Mouse (Mus musculus) E14TG2a.4 (cell line): Measurements from ENCODE around the gene Setd5.

Experiments
- CTCF ChIP-seq: conservative IDR thresholded peaks from 2 replicates; pipeline ENCODE4 v1.5.1; 2014; ENCODE audit warnings: low read length
- POU5F1 ChIP-seq: IDR thresholded peaks from 2 replicates; pipeline ENCODE4 v1.6.1; 2014; ENCODE audit warnings: low read length, borderline replicate concordance

GRCm38 (mm10) chr6:113078031-113078721 lies 1.0 kb downstream of the Setd5 start:
- TF ChIP-seq CTCF (no peak), POU5F1 (no peak)
